Mouse (Mus musculus) CH12.LX (cell line): Measurements from ENCODE around the gene Mrpl35.

ENCODE experiments used
- CTCF ChIP-seq, 2 experiments: IDR thresholded peaks in 1 of 2; conservative IDR thresholded peaks in 1 of 2; 2 replicates each; pipeline ENCODE4 v1.5.1; 2011 to 2012; ENCODE audit warnings: low read depth in 2 of 2, low read length in 2 of 2, improper control_type of control experiment in 1 of 2, inconsistent platforms in 1 of 2, mild to moderate bottlenecking in 1 of 2, moderate library complexity in 1 of 2
- IRF4 ChIP-seq: IDR thresholded peaks from 2 replicates; pipeline ENCODE4 v1.6.1; 2014; ENCODE audit warnings: low read depth, mild to moderate bottlenecking, inconsistent platforms, low read length, improper control_type of control experiment

- TF ChIP-seq CTCF (conservative IDR thresholded peaks at IDR 0.05 in 1 of 2, IDR thresholded peaks at IDR 0.05 in 1 of 2; ENCODE audit: low read depth in 2 of 2, low read length in 2 of 2) (no peak), IRF4 (no peak)
Measured at GRCm38 (mm10) chr6:71839815-71840214, 13.0 kb upstream of the Mrpl35 start.
